Mouse (Mus musculus): ENCODE measurements at regions not wholly inside any gene's neighbourhood (a gene's known extent, or its start where the extent isn't known, plus 50 kb on each side); places are given as distances from the start of the nearest gene placed in this dataset.

- Histone ChIP-seq H3K36me3 (no peaks in the 10 kb centered on the region), H3K9me3 (no peaks in the 10 kb centered on the region), H3K4me3 (no peak overlapping the region), H3K4me1 (replicated peaks) (no peaks in the 10 kb centered on the region), H3K27me3 (ENCODE audit: insufficient read depth, poor library complexity, severe bottlenecking) (peaks cover 15% of the 10 kb centered on the region; the same call in 1 of the 2 replicates), H3K27ac (no peak overlapping the region)
- no peak for DNase-seq (ENCODE audit: low spot score)
- 64% methylated on average over 1 of the region's 1 CpGs for WGBS
Observed at GRCm38 (mm10) chr5:119103503-119103902, 543.0 kb downstream of the Med13l start.

DNA sequence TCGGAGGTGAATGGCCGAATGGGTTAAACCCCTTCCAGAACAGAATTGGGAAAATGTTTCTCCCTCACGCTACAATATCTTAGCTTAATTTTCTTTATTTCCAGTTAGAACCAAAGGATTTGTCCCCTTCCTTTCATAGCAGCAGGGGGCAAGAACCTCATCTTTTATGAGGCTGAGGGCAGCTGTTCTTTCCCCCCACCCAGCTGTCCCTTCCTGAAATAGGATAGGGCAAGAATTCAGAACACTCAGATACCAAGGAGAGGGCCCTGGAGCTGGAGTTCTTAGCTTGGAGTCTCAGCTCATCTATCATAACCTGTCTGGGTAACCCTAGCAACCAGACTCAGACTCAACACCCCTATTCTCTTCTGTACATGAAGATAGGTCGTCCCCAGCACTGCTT lies 547.4 kb downstream of the Med13l start:
- 86% methylated on average over 4 of the region's 4 CpGs for WGBS
- H3K4me3 ChIP-seq, result no peak overlapping the region
- no peak for DNase-seq (ENCODE audit: low spot score)
- H3K9me3 ChIP-seq, result no peaks in the 10 kb centered on the region
- no peak overlapping the region for H3K27ac ChIP-seq
- no peaks in the 10 kb centered on the region for H3K36me3 ChIP-seq
- H3K27me3 ChIP-seq (ENCODE audit: insufficient read depth, poor library complexity, severe bottlenecking), result no peaks in the 10 kb centered on the region
- peaks cover 18% of the 10 kb centered on the region for H3K4me1 ChIP-seq (replicated peaks)

- Histone ChIP-seq H3K9me3 (no peaks in the 10 kb centered on the region), H3K4me1 (replicated peaks) (peaks cover 22% of the 10 kb centered on the region), H3K4me3 (no peak overlapping the region), H3K27me3 (ENCODE audit: insufficient read depth, poor library complexity, severe bottlenecking) (no peaks in the 10 kb centered on the region), H3K27ac (no peak overlapping the region), H3K36me3 (no peaks in the 10 kb centered on the region)
- no peak for DNase-seq (ENCODE audit: low spot score)
- WGBS, result 92% methylated on average over 1 of the region's 1 CpGs
Observed at GRCm38 (mm10) chr5:119109501-119109900, 549.0 kb downstream of the Med13l start.

DNA sequence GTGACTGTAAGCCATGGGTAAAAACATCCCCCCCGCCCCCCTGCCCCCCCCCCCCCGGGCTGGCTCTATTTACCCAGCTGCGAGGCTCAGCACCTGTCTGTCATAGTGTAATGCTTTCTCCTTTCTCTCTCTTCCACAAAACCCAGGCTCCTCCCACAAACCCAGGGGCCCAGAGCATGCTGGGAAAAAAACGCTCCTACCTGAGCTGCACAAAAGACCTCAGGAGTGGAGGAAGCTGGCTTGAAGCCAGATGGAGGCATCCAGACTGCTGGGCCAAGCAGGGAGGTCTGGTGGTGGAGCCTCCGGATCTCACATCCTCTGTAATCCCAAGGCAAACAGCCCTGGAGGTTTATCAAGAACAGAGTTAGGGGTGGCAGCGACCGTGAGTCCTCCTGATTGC lies 553.6 kb downstream of the Med13l start:
- Histone ChIP-seq H3K27ac (no peak overlapping the region), H3K27me3 (ENCODE audit: insufficient read depth, poor library complexity, severe bottlenecking) (no peaks in the 10 kb centered on the region), H3K4me3 (no peak overlapping the region), H3K4me1 (replicated peaks) (peaks cover 22% of the 10 kb centered on the region), H3K36me3 (no peaks in the 10 kb centered on the region), H3K9me3 (no peaks in the 10 kb centered on the region)
- WGBS, result 62% methylated on average over 7 of the region's 7 CpGs
- DNase-seq (ENCODE audit: low spot score), result no peak

GRCm38 (mm10) chr5:119125745-119126144 lies 544.7 kb upstream of the Tbx3 start:
- H3K9me3 ChIP-seq, result no peaks in the 10 kb centered on the region
- WGBS, result 89% methylated on average over 7 of the region's 7 CpGs
- peaks cover 15% of the 10 kb centered on the region for H3K27me3 ChIP-seq (ENCODE audit: insufficient read depth, poor library complexity, severe bottlenecking)
- H3K4me1 ChIP-seq (replicated peaks), result no peaks in the 10 kb centered on the region
- no peak overlapping the region for H3K27ac ChIP-seq
- DNase-seq (ENCODE audit: low spot score), result no peak
- H3K4me3 ChIP-seq, result no peak overlapping the region
- H3K36me3 ChIP-seq, result no peaks in the 10 kb centered on the region

GRCm38 (mm10) chr5:119130176-119130575 lies 540.3 kb upstream of the Tbx3 start:
- Histone ChIP-seq H3K9me3 (no peaks in the 10 kb centered on the region), H3K4me1 (replicated peaks) (peaks cover 17% of the 10 kb centered on the region), H3K36me3 (no peaks in the 10 kb centered on the region), H3K4me3 (no peak overlapping the region), H3K27ac (no peak overlapping the region), H3K27me3 (ENCODE audit: insufficient read depth, poor library complexity, severe bottlenecking) (peaks cover 18% of the 10 kb centered on the region)
- WGBS, result 94% methylated on average over 7 of the region's 7 CpGs
- DNase-seq (ENCODE audit: low spot score), result no peak

DNA sequence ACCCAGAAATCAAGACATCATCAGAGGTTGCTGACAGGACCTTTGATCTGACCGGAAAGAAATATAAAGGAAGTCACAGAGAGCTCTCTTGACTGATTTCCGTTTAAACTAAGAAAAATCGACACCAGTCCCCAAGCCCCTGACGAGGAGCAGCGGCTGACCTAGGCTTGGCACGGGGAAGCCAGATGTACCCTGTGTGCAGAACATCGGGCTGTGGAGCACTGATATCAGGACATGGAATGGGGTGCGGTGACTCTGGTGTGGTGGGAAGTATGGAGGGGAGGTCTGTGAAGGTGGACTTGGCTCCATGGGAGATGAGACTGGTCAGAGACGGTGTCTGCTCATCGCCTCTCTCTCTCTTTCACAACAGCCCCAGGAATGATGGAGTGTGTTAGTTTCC lies 539.0 kb upstream of the Tbx3 start:
- no peak for DNase-seq (ENCODE audit: low spot score)
- WGBS, result 67% methylated on average over 10 of the region's 10 CpGs
- peaks cover 21% of the 10 kb centered on the region for H3K27me3 ChIP-seq (ENCODE audit: insufficient read depth, poor library complexity, severe bottlenecking)

GRCm38 (mm10) chr5:119133378-119133777 lies 537.1 kb upstream of the Tbx3 start:
- Histone ChIP-seq H3K36me3 (no peaks in the 10 kb centered on the region), H3K9me3 (no peaks in the 10 kb centered on the region), H3K27ac (no peak overlapping the region), H3K27me3 (ENCODE audit: insufficient read depth, poor library complexity, severe bottlenecking) (peaks cover 29% of the 10 kb centered on the region), H3K4me3 (no peak overlapping the region), H3K4me1 (replicated peaks) (peaks cover 24% of the 10 kb centered on the region)
- peak; percentile 40 for DNase-seq (ENCODE audit: low spot score)
- WGBS, result 41% methylated on average over 13 of the region's 13 CpGs

More for the DNA sequence above, 539.0 kb upstream of the Tbx3 start:
- H3K4me3 ChIP-seq, result no peak overlapping the region
- H3K27ac ChIP-seq, result no peak overlapping the region
- H3K4me1 ChIP-seq (replicated peaks), result peaks cover 17% of the 10 kb centered on the region
- H3K9me3 ChIP-seq, result no peaks in the 10 kb centered on the region
- H3K36me3 ChIP-seq, result no peaks in the 10 kb centered on the region

GRCm38 (mm10) chr5:119136916-119137315 lies 533.6 kb upstream of the Tbx3 start:
- Histone ChIP-seq H3K27ac (no peak overlapping the region), H3K4me3 (no peak overlapping the region), H3K4me1 (replicated peaks) (peaks cover 30% of the 10 kb centered on the region), H3K27me3 (ENCODE audit: insufficient read depth, poor library complexity, severe bottlenecking) (peaks cover 29% of the 10 kb centered on the region), H3K36me3 (no peaks in the 10 kb centered on the region), H3K9me3 (no peaks in the 10 kb centered on the region)
- 89% methylated on average over 8 of the region's 8 CpGs for WGBS
- no peak for DNase-seq (ENCODE audit: low spot score)

GRCm38 (mm10) chr5:119137409-119137808 lies 533.1 kb upstream of the Tbx3 start:
- H3K27ac ChIP-seq, result no peak overlapping the region
- WGBS, result 70% methylated on average over 13 of the region's 13 CpGs
- DNase-seq (ENCODE audit: low spot score), result no peak
- peaks cover 33% of the 10 kb centered on the region for H3K27me3 ChIP-seq (ENCODE audit: insufficient read depth, poor library complexity, severe bottlenecking)
- H3K9me3 ChIP-seq, result no peaks in the 10 kb centered on the region
- H3K4me1 ChIP-seq (replicated peaks), result peaks cover 30% of the 10 kb centered on the region
- no peaks in the 10 kb centered on the region for H3K36me3 ChIP-seq
- no peak overlapping the region for H3K4me3 ChIP-seq

DNA sequence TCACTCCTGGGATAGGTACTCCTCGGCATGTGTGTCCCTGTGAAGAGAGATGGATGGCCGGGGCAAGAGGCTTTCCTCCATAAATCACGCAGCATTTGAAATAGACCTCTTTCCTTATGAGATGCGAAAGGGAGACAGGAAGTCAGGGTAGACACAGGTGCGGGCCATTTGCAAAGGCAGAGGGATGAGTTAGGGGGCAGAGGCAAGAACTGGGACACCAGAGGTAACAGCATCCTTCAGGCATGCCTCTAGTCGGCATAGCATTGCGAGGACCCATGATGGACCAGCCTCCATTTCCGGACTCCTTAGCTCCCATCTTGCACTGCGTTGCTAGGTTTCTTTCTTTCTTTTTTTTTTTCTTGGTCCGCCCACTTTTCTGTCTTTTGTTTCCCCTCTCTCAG lies 532.6 kb upstream of the Tbx3 start:
- peaks cover 35% of the 10 kb centered on the region for H3K27me3 ChIP-seq (ENCODE audit: insufficient read depth, poor library complexity, severe bottlenecking)
- peaks cover 28% of the 10 kb centered on the region for H3K4me1 ChIP-seq (replicated peaks)
- H3K36me3 ChIP-seq, result no peaks in the 10 kb centered on the region
- no peaks in the 10 kb centered on the region for H3K9me3 ChIP-seq
- H3K4me3 ChIP-seq, result no peak overlapping the region
- H3K27ac ChIP-seq, result no peak overlapping the region
- WGBS, result 74% methylated on average over 10 of the region's 10 CpGs
- no peak for DNase-seq (ENCODE audit: low spot score)

- WGBS, result 55% methylated on average over 14 of the region's 14 CpGs
- Histone ChIP-seq H3K27ac (no peak overlapping the region), H3K4me3 (no peak overlapping the region), H3K27me3 (ENCODE audit: insufficient read depth, poor library complexity, severe bottlenecking) (peaks cover 35% of the 10 kb centered on the region), H3K36me3 (no peaks in the 10 kb centered on the region), H3K4me1 (replicated peaks) (peaks cover 23% of the 10 kb centered on the region), H3K9me3 (no peaks in the 10 kb centered on the region)
- no peak for DNase-seq (ENCODE audit: low spot score)
Observed at GRCm38 (mm10) chr5:119138293-119138692, 532.2 kb upstream of the Tbx3 start.

DNA sequence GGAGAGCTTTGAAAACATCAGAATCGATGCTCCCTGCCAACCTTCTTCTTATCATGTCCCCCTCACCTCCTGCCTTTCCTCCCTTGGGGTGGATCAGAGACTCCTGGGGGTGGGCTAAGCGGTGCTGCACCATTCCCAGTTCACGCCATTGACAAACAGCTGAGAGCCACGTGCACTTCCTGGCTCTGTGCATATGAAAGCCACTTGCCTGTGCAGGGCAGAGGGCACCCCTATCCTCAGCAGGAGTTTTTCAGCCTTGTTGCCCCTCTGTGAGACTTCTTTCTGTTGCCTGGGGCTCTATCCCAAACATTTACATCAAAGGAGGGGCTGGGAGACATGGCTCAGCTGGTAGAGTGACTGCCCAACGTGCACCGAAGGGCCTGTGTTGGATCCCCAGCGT lies 531.1 kb upstream of the Tbx3 start:
- Histone ChIP-seq H3K27ac (peak overlapping the region; percentile 9; the same call in 1 of the 2 replicates), H3K4me3 (no peak overlapping the region), H3K9me3 (no peaks in the 10 kb centered on the region), H3K36me3 (no peaks in the 10 kb centered on the region), H3K4me1 (replicated peaks) (peaks cover 20% of the 10 kb centered on the region), H3K27me3 (ENCODE audit: insufficient read depth, poor library complexity, severe bottlenecking) (peaks cover 35% of the 10 kb centered on the region)
- peak; percentile 33 for DNase-seq (ENCODE audit: low spot score)
- 14% methylated on average over 7 of the region's 7 CpGs for WGBS

DNA sequence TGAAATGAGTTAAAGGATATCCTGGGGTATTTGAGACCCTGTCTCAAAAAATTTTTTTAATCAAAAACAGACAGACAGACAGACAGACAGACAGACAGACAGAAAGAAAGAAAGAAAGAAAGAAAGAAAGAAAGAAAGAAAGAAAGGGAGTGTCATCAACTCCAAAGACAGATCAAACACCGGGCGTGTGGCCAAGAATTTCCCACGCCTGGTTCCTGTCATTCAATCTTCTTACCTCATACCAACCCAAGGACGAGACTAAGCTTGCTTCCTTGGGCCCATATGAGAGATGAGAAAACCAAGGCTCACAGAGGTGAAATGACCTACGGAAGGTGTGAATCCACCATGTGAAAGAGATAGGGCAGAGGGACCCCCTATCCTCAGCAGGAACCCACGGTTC lies 530.7 kb upstream of the Tbx3 start:
- Histone ChIP-seq H3K4me3 (no peak overlapping the region), H3K27me3 (ENCODE audit: insufficient read depth, poor library complexity, severe bottlenecking) (peaks cover 35% of the 10 kb centered on the region), H3K4me1 (replicated peaks) (peaks cover 20% of the 10 kb centered on the region), H3K9me3 (no peaks in the 10 kb centered on the region), H3K27ac (no peak overlapping the region), H3K36me3 (no peaks in the 10 kb centered on the region)
- no peak for DNase-seq (ENCODE audit: low spot score)
- whole genome bisulfite sequencing, result 81% methylated on average over 6 of the region's 6 CpGs

Data from hindbrain, embryonic 10.5 days (tissue).